Mouse (Mus musculus) olfactory bulb, adult 2 months (tissue): Measurements from ENCODE around the gene Zfp972. TPM values are rescaled to one million over a fixed set of nuclear protein-coding genes. Genes with fewer than 3 reads are reported as not detected.
A peak's percentile ranks its signal among the peaks of the same experiment; 100 is the strongest.
"Not testable (repeated sequence)": the region's sequence is repeated elsewhere in the genome, so short reads cannot be mapped to it uniquely, and the experiment has no call there.

Experiments used
- H3K27ac ChIP-seq: fragments of 200-500 bp; 2 replicates; pipeline ENCODE4 v1.5.1; 2012; ENCODE audit warnings: low read depth, low read length; ENCODE audit not compliant: insufficient read depth
- H3K4me1 ChIP-seq: fragments of 200-500 bp; 2 replicates; pipeline ENCODE4 v1.6.1; 2012; ENCODE audit warnings: low read length; ENCODE audit not compliant: control insufficient read depth, insufficient read depth
- H3K4me3 ChIP-seq: fragments of 200-500 bp; 2 replicates; pipeline ENCODE4 v1.5.1; 2012; ENCODE audit warnings: mild to moderate bottlenecking, low read depth, low read length, moderate library complexity; ENCODE audit not compliant: insufficient read depth
- WGBS: fragments of 180-500 bp; shearing (Covaris S2); methylation state at CpG from one replicate; pipeline ENCODE4 v1.1.7; 2018; 5-methylcytosine and 5-hydroxymethylcytosine counted together
- polyA plus RNA-seq: library from polyadenylated mRNA; stranded (reverse); fragments of >200 nt; gene quantifications from 2 replicates; pipeline ENCODE4 v1.2.4, GENCODE M21; 2012; ENCODE audit warnings: low replicate concordance; ENCODE audit not compliant: missing spikeins, insufficient read depth, insufficient read length

The Zfp972 gene
- not detected in 2 replicates for polyA plus RNA-seq

- not testable (repeated sequence) for H3K4me3 ChIP-seq, H3K27ac ChIP-seq, H3K4me1 ChIP-seq
- 57% methylated on average over 4 of the region's 5 CpGs for WGBS
These were observed at the start of gene Zfp972 for GRCm38 (mm10) chr2:177925563-177926103. Gene Zfp972 (minus strand): TSS chr2:177925613.

DNA sequence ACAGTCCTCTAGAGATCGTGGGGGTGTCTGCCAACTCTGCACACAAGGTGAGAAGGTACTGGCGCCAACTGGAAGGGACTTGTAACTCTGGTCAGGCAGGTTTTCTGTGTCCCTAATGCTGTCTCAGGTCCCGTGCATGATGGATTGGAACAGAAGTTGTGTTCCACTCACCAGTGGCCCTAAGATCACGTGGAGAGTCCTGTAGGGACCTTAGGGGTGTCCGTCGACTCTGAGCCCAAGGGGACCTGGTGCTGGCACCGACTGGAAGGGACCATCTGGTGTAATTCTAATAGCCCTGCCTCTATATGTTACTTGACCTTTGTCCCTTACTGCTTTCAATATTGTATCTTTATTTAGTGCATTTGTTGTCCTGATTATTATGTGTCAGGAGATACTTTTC lies 49.4 kb upstream of the Zfp972 start:
- H3K4me1 ChIP-seq, H3K27ac ChIP-seq, H3K4me3 ChIP-seq: not testable (repeated sequence)
- WGBS: 77% methylated on average over 7 of the region's 7 CpGs

GRCm38 (mm10) chr2:177957145-177957544 lies 31.7 kb upstream of the Zfp972 start, which contains the start of gene Gm14326:
Gene Gm14326 (minus strand): TSS chr2:177957297.
- peak within 1 kb of the TSS; percentile 62 for H3K4me3 ChIP-seq
- H3K27ac ChIP-seq, H3K4me1 ChIP-seq: not testable (repeated sequence)
- 0% methylated on average over 7 of the region's 7 CpGs for WGBS

GRCm38 (mm10) chr2:177956734-177957133 lies 31.3 kb upstream of the Zfp972 start:
- under 1% methylated on average over 18 of the region's 18 CpGs for WGBS
- not testable (repeated sequence) for H3K4me1 ChIP-seq, H3K27ac ChIP-seq
- H3K4me3 ChIP-seq: peak overlapping the region; percentile 62

GRCm38 (mm10) chr2:177903276-177903675 lies 22.1 kb downstream of the Zfp972 start:
- H3K4me3 ChIP-seq, H3K27ac ChIP-seq, H3K4me1 ChIP-seq: not testable (repeated sequence)
- WGBS: 93% methylated on average over 5 of the region's 12 CpGs

GRCm38 (mm10) chr2:177898171-177898570 lies 27.2 kb downstream of the Zfp972 start:
- not testable (repeated sequence) for H3K27ac ChIP-seq, H3K4me3 ChIP-seq, H3K4me1 ChIP-seq
- 64% methylated on average over 2 of the region's 3 CpGs for whole genome bisulfite sequencing

DNA sequence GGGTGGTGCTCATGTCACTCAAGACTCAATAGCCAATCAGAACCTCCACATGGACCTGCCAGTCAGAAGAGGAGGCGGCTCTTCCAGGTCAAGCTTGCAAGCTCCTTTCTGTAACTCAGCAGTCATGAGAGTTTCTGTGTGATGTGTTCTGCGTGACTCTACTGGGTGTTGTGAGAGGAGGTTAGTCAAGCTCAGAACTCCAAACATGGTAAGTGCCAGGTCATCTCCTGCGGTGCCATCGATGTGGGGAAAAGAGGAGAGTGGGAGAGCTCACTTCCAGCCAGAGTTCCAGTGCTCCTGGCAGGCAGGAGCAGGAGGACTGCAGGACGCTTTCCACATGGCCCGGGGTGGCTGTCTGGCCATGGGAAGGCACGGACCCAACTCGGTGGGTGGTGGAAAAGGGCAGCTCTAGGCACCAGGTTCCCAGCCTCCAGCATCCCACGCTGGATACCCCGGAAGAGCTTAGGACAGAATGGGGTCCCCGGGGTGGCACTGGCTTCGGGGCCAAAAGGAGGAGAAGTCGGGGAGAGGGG lies 28.3 kb downstream of the Zfp972 start, which contains the start of gene Gm14327:
Gm14327 (plus strand) TSS at position 51 of the 533 bp plus-strand sequence.
- not testable (repeated sequence) for H3K27ac ChIP-seq, H3K4me1 ChIP-seq
- H3K4me3 ChIP-seq: peak within 1 kb of the TSS; percentile 32; the same call in 1 of the 2 replicates
- 53% methylated on average over 12 of the region's 13 CpGs for WGBS

- H3K4me3 ChIP-seq, H3K27ac ChIP-seq, H3K4me1 ChIP-seq: not testable (repeated sequence)
- WGBS: 92% methylated on average over 14 of the region's 14 CpGs
These were observed 37.7 kb downstream of the Zfp972 start for GRCm38 (mm10) chr2:177887743-177888142.

- WGBS: 88% methylated on average over 2 of the region's 2 CpGs
- H3K4me1 ChIP-seq, H3K27ac ChIP-seq, H3K4me3 ChIP-seq: not testable (repeated sequence)
These were observed 63.2 kb downstream of the Zfp972 start for GRCm38 (mm10) chr2:177862254-177862653.

Other genes starting within 250 kb of the Zfp972 start
- not detected in 2 replicates for gene Gm14322, start 166.3 kb downstream of the Zfp972 start, polyA plus RNA-seq
- gene Gm14325, start 85.3 kb downstream of the Zfp972 start, polyA plus RNA-seq: not detected in 2 replicates
- not detected in 2 replicates for gene Gm14327, start 28.5 kb downstream of the Zfp972 start, polyA plus RNA-seq
- gene Gm14326, start 31.7 kb upstream of the Zfp972 start, polyA plus RNA-seq: not detected in 2 replicates
- not detected in 2 replicates for gene Zfp971, start 97.7 kb upstream of the Zfp972 start, polyA plus RNA-seq
- not detected in 2 replicates for gene Zfp931, start 152.9 kb upstream of the Zfp972 start, polyA plus RNA-seq
- gene Phactr3, start 193.4 kb upstream of the Zfp972 start, polyA plus RNA-seq: not detected in 2 replicates